Mouse (Mus musculus): ENCODE measurements at regions not wholly inside any gene's neighbourhood (a gene's known extent, or its start where the extent isn't known, plus 50 kb on each side); places are given as distances from the start of the nearest gene placed in this dataset.

DNA sequence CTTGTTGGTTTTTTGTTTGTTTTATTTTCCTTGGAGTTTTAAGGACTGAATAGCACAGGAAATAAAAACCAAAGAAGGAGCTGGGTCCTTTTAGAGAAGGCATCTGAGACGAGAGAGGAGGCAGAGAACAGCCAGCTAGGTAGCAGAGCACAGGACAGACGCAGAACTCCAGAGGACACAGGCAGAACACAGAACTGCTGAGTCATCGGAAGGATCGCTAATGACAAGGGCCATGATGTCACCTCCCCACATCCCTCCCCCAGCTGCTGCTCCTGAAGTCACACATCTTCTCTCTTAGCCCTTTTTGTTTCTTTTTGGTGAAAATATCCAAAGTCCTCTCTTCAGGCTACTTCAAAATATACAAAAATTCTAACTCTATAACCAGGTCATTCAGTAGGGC is 338.7 kb downstream of the Nkx6-1 start:
- no peaks in the 10 kb centered on the region for H3K36me3 ChIP-seq

DNA sequence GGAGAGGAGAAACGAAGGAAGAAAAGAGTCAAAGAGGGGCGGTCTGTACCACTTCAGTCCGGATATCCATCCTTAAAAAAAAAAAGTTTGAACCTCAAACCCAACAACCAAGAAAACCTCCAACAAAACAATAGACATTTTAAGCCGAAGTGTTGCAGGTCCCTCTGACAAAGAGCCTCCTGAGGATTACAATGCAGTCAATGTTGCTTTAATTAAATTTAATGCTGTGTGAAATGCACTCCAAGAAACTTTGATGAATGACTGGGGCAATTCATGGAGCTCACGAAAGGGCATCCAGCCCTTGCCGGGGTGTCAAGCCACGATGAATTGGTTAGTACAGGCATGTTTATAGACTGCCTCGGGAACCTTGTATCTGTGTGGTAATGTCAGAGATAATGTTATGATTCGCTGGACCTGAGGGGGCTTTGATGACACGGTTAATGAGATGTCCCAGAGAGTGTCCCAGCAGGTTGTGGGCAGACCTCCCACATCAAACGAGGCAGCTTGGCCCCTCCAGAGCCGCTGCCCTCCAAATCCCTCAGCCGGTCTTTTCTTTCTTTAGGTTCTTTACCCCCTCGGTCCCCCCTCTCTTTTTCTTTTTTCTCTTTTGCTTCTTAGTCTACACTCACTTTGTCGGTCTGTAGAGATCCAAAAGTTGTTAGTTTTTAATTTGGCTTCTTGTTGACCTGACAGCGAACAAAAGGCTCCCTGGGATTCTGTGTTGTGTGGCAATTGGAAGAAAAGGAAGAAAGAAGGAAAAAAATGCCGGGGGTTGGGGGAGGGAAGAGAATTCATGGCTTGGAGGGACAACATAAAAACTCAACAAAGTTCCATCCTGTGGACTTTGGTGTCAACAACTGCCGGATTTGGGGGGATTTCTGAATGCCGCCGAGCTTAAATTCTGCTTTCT is 341.5 kb downstream of the Nkx6-1 start:
- H3K27ac ChIP-seq, result no peak overlapping the region
- peaks cover 86% of the 10 kb centered on the region for H3K27me3 ChIP-seq (ENCODE audit: insufficient read depth, poor library complexity, severe bottlenecking)
- DNase-seq (ENCODE audit: low spot score), result peak; percentile 58
- H3K9me3 ChIP-seq, result no peaks in the 10 kb centered on the region
- H3K36me3 ChIP-seq, result no peaks in the 10 kb centered on the region
- H3K4me1 ChIP-seq (replicated peaks), result peaks cover 19% of the 10 kb centered on the region
- peak overlapping the region; percentile 26 for H3K4me3 ChIP-seq
- 4% methylated on average over 20 of the region's 20 CpGs for WGBS

More for the DNA sequence above, 338.7 kb downstream of the Nkx6-1 start:
- H3K4me3 ChIP-seq, result no peak overlapping the region
- peaks cover 90% of the 10 kb centered on the region for H3K27me3 ChIP-seq (ENCODE audit: insufficient read depth, poor library complexity, severe bottlenecking)
- H3K27ac ChIP-seq, result no peak overlapping the region
- 72% methylated on average over 4 of the region's 4 CpGs for WGBS
- H3K9me3 ChIP-seq, result no peaks in the 10 kb centered on the region
- H3K4me1 ChIP-seq (replicated peaks), result peaks cover 19% of the 10 kb centered on the region
- DNase-seq (ENCODE audit: low spot score), result no peak

DNA sequence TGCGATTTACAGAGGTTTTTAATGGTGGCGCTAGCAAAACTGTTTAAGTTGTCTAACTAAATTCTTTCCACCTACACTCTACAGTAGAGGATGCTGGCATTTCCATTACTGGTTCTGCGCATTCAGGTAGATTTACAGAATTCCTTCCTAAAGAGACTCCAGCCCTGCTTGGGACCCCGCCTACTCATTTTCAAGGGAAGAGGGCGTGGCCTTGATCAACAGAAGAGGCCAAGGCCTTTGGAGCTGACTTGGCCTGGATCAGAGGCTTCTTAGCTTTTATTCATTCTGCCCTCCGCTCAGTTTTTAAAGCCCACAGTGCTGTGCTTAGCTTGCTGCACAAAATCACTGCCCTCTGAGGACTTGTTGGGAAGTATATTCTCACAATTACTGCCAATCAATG is 364.8 kb downstream of the Nkx6-1 start:
- H3K4me1 ChIP-seq (replicated peaks), result peaks cover 9% of the 10 kb centered on the region
- no peaks in the 10 kb centered on the region for H3K36me3 ChIP-seq
- 84% methylated on average over 6 of the region's 6 CpGs for WGBS
- no peak overlapping the region for H3K4me3 ChIP-seq
- no peak overlapping the region for H3K27ac ChIP-seq
- no peak for DNase-seq (ENCODE audit: low spot score)
- no peaks in the 10 kb centered on the region for H3K9me3 ChIP-seq
- H3K27me3 ChIP-seq (ENCODE audit: insufficient read depth, poor library complexity, severe bottlenecking), result peaks cover 15% of the 10 kb centered on the region

DNA sequence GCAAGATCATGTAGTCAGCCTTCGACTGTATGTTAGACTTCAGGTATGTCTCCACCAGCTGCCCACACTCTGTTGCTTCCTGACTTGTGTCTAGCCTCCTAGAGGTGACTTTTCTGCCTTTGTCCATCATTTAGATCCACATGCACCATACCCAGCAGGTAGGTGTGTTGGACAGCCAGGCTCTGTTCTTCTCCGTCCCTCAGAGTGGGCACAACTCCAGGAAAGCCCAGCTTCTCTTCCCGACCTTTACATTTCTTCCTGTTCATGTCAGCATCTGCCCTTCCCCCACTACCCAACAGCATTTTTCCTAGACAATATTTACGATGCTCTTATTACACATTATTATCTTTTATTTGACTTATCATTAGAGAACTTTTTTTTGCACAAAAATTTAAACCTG is 366.4 kb downstream of the Nkx6-1 start:
- 80% methylated on average over 4 of the region's 4 CpGs for WGBS

DNA sequence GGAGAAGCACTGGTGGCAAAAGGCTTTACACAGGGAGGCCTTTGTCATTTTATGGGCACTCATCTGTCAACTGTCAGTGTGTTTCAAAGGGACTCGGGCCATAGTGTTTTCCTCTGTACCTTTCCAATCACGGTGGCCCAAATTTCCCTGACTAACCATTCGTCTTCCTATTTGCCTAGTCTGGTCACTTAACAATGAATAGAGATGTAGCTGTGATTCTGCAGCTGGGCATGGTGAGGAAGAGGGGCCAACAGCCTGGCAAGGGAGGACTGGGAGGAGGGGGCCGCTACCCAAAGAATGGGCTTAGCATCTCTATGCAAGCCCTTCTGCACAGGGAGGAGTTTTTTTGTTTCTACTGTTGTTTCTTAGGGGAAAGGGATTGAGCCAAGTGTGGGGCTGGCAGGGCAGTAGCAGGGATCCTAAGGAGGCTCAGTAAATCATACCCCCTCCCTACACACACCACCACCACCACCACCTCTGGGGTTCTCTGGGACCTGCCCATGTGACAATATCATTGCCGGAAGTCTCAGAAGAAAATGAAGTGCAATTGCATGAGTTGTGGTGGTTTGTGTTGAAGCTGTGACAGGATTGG is 367.2 kb downstream of the Nkx6-1 start:
- no peaks in the 10 kb centered on the region for H3K9me3 ChIP-seq
- H3K4me3 ChIP-seq, result no peak overlapping the region
- H3K4me1 ChIP-seq (replicated peaks), result peaks cover 9% of the 10 kb centered on the region
- no peak for DNase-seq (ENCODE audit: low spot score)
- 39% methylated on average over 5 of the region's 5 CpGs for WGBS
- no peaks in the 10 kb centered on the region for H3K36me3 ChIP-seq
- H3K27me3 ChIP-seq (ENCODE audit: insufficient read depth, poor library complexity, severe bottlenecking), result peaks cover 15% of the 10 kb centered on the region
- H3K27ac ChIP-seq, result no peak overlapping the region

More for the DNA sequence above, 366.4 kb downstream of the Nkx6-1 start:
- Histone ChIP-seq H3K9me3 (no peaks in the 10 kb centered on the region), H3K4me1 (replicated peaks) (peaks cover 9% of the 10 kb centered on the region), H3K27me3 (ENCODE audit: insufficient read depth, poor library complexity, severe bottlenecking) (peaks cover 15% of the 10 kb centered on the region), H3K27ac (no peak overlapping the region), H3K4me3 (no peak overlapping the region), H3K36me3 (no peaks in the 10 kb centered on the region)
- DNase-seq (ENCODE audit: low spot score), result no peak

DNA sequence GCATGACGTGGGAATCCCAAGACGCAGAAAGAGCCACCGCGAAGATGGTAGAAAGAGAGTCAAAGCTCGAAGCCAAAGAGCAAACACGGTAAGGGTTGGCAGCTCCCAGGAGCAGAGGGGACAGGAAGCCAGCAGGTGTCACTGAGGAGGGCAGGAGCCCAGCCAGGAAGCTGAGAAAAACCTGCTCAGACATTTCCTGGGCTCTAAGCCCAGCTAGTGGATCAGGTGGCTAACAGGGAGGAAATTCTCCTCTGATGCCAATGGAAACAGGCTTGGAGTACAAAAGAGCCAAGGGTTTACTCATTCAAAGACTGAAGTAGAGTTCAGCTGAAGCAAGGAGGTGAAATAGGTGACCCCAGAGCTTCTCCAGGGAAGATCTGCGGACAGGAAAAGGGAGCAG is 368.9 kb downstream of the Nkx6-1 start:
- H3K9me3 ChIP-seq, result no peaks in the 10 kb centered on the region
- DNase-seq (ENCODE audit: low spot score), result no peak
- H3K27ac ChIP-seq, result no peak overlapping the region
- H3K4me1 ChIP-seq (replicated peaks), result peaks cover 9% of the 10 kb centered on the region
- WGBS, result 76% methylated on average over 7 of the region's 7 CpGs
- peaks cover 15% of the 10 kb centered on the region for H3K27me3 ChIP-seq (ENCODE audit: insufficient read depth, poor library complexity, severe bottlenecking)
- H3K36me3 ChIP-seq, result no peaks in the 10 kb centered on the region
- H3K4me3 ChIP-seq, result no peak overlapping the region

DNA sequence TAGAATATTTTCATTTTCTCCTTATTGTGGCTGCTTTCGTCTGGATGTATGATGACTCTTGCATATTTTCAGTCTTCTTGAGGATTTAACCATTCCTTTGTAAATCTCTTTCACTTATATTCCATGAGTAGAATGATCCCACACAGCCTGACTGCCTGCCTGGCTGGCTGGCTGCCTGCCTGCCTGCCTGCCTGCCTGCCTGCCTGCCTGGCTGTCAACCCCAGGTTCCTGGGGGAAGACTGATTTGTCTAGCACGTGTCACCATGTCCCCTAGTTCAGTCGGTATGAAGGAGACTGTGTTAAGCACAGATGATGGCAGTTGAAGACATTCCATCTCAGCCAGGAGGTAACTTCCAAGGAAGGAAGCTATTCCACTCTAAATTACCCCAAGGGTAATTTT is 370.8 kb downstream of the Nkx6-1 start:
- Histone ChIP-seq H3K9me3 (no peaks in the 10 kb centered on the region), H3K4me1 (replicated peaks) (peaks cover 9% of the 10 kb centered on the region), H3K27me3 (ENCODE audit: insufficient read depth, poor library complexity, severe bottlenecking) (peaks cover 10% of the 10 kb centered on the region; the same call in 1 of the 2 replicates), H3K27ac (no peak overlapping the region), H3K36me3 (no peaks in the 10 kb centered on the region), H3K4me3 (no peak overlapping the region)
- DNase-seq (ENCODE audit: low spot score), result no peak
- WGBS, result 63% methylated on average over 3 of the region's 3 CpGs

DNA sequence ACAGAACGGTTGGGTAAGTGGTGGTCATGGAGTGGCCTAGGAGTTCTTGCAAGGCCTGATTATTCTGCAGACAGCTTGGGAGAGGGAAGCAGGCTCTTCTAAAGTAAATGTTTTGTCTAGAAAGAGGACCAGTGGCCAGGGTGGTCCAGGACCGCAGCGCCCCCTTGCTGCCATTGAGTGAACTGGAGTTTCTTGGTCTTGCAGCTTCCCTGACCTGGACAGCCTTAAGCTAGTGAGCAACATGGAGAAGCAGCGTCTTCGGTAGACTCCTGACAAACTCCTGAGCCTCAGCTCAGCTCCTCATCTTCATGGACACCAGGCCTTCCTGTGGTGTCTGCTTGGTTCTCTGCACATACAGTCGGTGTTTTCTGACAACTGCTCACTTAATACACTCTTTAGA is 376.4 kb downstream of the Nkx6-1 start:
- 61% methylated on average over 6 of the region's 6 CpGs for WGBS
- Histone ChIP-seq H3K4me3 (no peak overlapping the region), H3K36me3 (no peaks in the 10 kb centered on the region), H3K27ac (no peak overlapping the region), H3K4me1 (replicated peaks) (no peaks in the 10 kb centered on the region), H3K27me3 (ENCODE audit: insufficient read depth, poor library complexity, severe bottlenecking) (no peaks in the 10 kb centered on the region), H3K9me3 (no peaks in the 10 kb centered on the region)
- peak; percentile 58 for DNase-seq (ENCODE audit: low spot score)

DNA sequence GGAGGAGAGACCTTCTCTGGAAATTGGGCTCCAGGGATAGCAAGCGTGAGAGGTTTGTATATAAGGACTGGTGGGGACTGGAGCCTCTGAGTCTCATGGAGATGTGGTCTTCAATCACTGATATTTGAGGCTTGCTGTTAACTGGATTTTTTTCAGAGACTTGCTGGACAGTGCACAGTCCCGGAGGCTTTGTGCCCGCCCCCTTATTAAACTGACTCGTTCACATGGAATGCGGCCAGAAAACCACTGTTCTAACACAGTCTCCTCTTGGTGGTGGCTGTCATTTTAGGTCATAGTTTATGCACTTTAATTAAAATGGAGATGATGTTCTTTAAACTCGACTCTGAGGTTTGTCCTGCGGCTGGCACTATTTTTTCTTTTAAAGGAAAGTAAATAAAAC is 378.9 kb downstream of the Nkx6-1 start:
- Histone ChIP-seq H3K36me3 (no peaks in the 10 kb centered on the region), H3K27ac (no peak overlapping the region), H3K9me3 (no peaks in the 10 kb centered on the region), H3K4me1 (replicated peaks) (no peaks in the 10 kb centered on the region), H3K27me3 (ENCODE audit: insufficient read depth, poor library complexity, severe bottlenecking) (no peaks in the 10 kb centered on the region), H3K4me3 (no peak overlapping the region)
- 78% methylated on average over 7 of the region's 7 CpGs for WGBS
- no peak for DNase-seq (ENCODE audit: low spot score)

DNA sequence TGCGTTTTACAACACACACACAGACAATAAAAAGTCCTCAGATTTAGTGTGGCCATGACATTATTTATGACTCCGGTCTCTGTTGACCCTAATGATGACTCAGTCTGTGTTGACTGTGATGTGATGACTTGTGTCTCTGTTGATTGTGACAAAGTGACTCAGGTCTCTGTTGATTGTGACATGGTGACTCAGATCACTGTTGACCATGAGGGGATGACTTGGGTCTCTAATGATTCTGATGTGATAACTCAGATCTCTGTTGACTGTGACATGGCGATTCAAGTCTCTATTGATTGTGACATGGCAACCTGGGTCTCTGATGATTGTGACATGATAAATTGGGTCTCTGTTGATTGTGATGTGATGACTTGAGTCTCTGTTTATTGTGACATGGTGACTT is 405.0 kb downstream of the Gpat3 start:
- Histone ChIP-seq H3K4me3 (no peak overlapping the region), H3K36me3 (no peaks in the 10 kb centered on the region), H3K9me3 (no peaks in the 10 kb centered on the region), H3K27ac (no peak overlapping the region), H3K4me1 (replicated peaks) (no peaks in the 10 kb centered on the region), H3K27me3 (ENCODE audit: insufficient read depth, poor library complexity, severe bottlenecking) (no peaks in the 10 kb centered on the region)
- no peak for DNase-seq (ENCODE audit: low spot score)
- 92% methylated on average over 3 of the region's 3 CpGs for WGBS

DNA sequence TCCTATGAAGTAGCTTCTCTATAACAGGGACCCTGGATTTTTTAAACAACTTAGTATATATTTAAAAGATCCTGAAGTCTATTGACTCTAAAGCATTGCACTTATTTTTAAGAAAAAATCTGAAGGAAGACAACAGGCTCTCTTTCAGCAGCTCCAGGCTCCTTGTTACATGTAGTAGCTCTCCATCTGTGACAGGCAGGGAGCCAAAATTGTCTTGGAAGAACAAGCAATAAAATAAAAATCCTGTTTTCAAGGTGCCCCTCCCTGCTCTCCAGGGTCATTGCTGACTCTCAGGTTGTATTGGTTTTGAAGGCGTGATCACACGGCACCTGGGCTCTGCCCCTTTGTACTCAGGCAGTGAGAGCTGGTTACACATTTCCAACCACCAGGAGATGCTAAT is 397.1 kb downstream of the Gpat3 start:
- DNase-seq (ENCODE audit: low spot score), result no peak
- no peak overlapping the region for H3K27ac ChIP-seq
- H3K36me3 ChIP-seq, result no peaks in the 10 kb centered on the region
- 91% methylated on average over 2 of the region's 2 CpGs for WGBS
- no peaks in the 10 kb centered on the region for H3K27me3 ChIP-seq (ENCODE audit: insufficient read depth, poor library complexity, severe bottlenecking)
- H3K4me1 ChIP-seq (replicated peaks), result no peaks in the 10 kb centered on the region
- H3K4me3 ChIP-seq, result no peak overlapping the region
- H3K9me3 ChIP-seq, result no peaks in the 10 kb centered on the region

DNA sequence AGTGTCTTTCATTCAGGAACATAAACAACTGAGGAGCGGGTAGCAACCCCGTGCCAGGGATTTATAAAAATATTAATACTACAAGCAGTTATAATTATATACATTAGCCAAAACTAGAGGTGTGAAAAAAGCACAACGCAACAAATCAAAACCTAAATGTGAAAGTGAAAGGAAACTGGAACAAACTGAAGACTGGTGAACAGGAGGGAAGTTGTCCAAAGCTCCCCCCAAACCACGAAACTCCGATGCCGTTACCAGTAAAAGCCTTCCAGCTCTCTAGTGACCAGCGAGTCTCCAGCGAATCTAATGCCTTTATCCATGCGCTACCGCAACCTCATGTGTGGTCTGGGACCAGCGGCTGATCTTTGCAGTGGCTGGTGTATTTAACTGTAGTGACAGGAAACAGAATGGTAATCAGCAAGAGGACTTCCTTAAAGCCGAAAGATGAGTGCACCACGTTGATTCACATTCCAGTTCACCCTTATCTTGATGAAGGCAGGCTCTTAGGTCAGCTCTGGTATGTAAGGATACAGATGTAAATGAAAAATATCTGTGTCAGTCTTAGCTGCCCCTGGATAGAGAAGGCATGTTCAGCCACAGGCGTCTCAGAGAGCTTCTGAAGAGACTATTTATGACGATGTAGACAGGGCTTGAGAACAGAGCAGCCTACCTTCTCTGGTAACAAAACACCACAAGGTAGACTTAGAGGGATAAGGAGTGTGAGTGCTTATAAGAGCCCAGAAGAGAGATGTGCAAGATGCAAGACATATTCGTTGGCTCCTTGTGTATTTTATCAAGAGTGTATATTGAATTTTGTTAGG is 394.0 kb downstream of the Gpat3 start:
- DNase-seq (ENCODE audit: low spot score), result no peak
- no peaks in the 10 kb centered on the region for H3K9me3 ChIP-seq
- 87% methylated on average over 16 of the region's 16 CpGs for WGBS
- no peak overlapping the region; the same call in 1 of the 2 replicates for H3K4me3 ChIP-seq
- no peak overlapping the region for H3K27ac ChIP-seq
- no peaks in the 10 kb centered on the region for H3K27me3 ChIP-seq (ENCODE audit: insufficient read depth, poor library complexity, severe bottlenecking)
- no peaks in the 10 kb centered on the region for H3K36me3 ChIP-seq
- H3K4me1 ChIP-seq (replicated peaks), result no peaks in the 10 kb centered on the region
